Mouse (Mus musculus): ENCODE data around the gene Gm10563. TPM values are rescaled to one million over a fixed set of nuclear protein-coding genes. Genes with fewer than 3 reads are reported as not detected.
"Not testable (repeated sequence)": the region's sequence is repeated elsewhere in the genome, so short reads cannot be mapped to it uniquely, and the experiment has no call there.

Gene Gm10563
- total and polyA plus RNA-seq, 3 experiments, result not detected

GRCm38 (mm10) chr4:155598536-155598935, 46.7 kb downstream of the Gm10563 start:
- DNase-seq, result no peak

- no peak for DNase-seq
Observed at GRCm38 (mm10) chr4:155596606-155597005, 48.6 kb downstream of the Gm10563 start.

- no peak for DNase-seq
Observed at GRCm38 (mm10) chr4:155595777-155596176, 49.4 kb downstream of the Gm10563 start.

GRCm38 (mm10) chr4:155593780-155594179, 51.4 kb downstream of the Gm10563 start:
- no peak for DNase-seq

GRCm38 (mm10) chr4:155591012-155591719, 54.0 kb downstream of the Gm10563 start:
- DNase-seq, result peak; percentile 64

- DNase-seq, result no peak
Observed at GRCm38 (mm10) chr4:155589356-155589755, 55.9 kb downstream of the Gm10563 start.

- peak; percentile 89 for DNase-seq
Observed at GRCm38 (mm10) chr4:155582279-155582905, 62.8 kb downstream of the Gm10563 start.

GRCm38 (mm10) chr4:155580420-155580819, 64.8 kb downstream of the Gm10563 start:
- DNase-seq, result no peak

- peak; percentile 96 for DNase-seq
Observed at GRCm38 (mm10) chr4:155578336-155579125, 66.7 kb downstream of the Gm10563 start.

- peak; percentile 30 for DNase-seq
Observed at GRCm38 (mm10) chr4:155577741-155578140, 67.5 kb downstream of the Gm10563 start.

- peak; percentile 86 for DNase-seq
Observed at GRCm38 (mm10) chr4:155577132-155577531, 68.1 kb downstream of the Gm10563 start.

- DNase-seq, result no peak
Observed at GRCm38 (mm10) chr4:155575521-155575920, 69.7 kb downstream of the Gm10563 start.

GRCm38 (mm10) chr4:155574931-155575330, 70.3 kb downstream of the Gm10563 start:
- no peak for DNase-seq

GRCm38 (mm10) chr4:155573876-155574275, 71.3 kb downstream of the Gm10563 start:
- peak; percentile 62 for DNase-seq

GRCm38 (mm10) chr4:155573155-155573554, 72.1 kb downstream of the Gm10563 start:
- no peak for DNase-seq

GRCm38 (mm10) chr4:155571442-155571841, 73.8 kb downstream of the Gm10563 start:
- no peak for DNase-seq

GRCm38 (mm10) chr4:155570315-155570714, 74.9 kb downstream of the Gm10563 start:
- not testable (repeated sequence) for DNase-seq

GRCm38 (mm10) chr4:155569818-155570217, 75.4 kb downstream of the Gm10563 start:
- peak; percentile 67 for DNase-seq

- no peak for DNase-seq
Observed at GRCm38 (mm10) chr4:155568632-155569370, 76.4 kb downstream of the Gm10563 start.

GRCm38 (mm10) chr4:155568170-155568569, 77.0 kb downstream of the Gm10563 start:
- DNase-seq, result no peak

- DNase-seq, result no peak
Observed at GRCm38 (mm10) chr4:155566555-155566954, 78.7 kb downstream of the Gm10563 start.
